Mouse (Mus musculus) layer of hippocampus, adult 9-11 months (tissue): ENCODE measurements at regions not wholly inside any gene's neighbourhood (a gene's known extent, or its start where the extent isn't known, plus 50 kb on each side); places are given as distances from the start of the nearest gene placed in this dataset.

Source experiments
- DNase-seq: peaks from one replicate; pipeline ENCODE4 v3.0.0; 2022

DNA sequence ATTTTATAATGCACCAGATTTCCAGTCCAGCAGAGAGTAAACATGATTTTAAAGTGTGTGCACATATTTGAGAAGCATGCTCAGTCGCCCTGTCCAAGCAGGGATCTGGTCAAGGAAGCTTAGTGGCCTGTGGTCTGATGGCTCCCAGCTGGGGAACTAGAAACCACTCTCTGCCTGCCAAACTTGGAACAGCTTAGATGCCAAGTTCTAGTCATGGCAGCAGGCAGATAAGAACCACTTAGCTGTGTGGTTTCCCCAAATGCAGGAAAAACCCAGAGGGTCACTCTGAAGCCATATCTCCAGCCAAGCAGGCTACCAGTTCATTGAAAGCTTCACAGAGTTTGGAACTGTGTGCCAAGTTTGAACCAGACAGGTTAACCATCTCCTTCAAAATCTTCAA lies 86.1 kb downstream of the Fam114a2 start:
- no peak for DNase-seq

DNA sequence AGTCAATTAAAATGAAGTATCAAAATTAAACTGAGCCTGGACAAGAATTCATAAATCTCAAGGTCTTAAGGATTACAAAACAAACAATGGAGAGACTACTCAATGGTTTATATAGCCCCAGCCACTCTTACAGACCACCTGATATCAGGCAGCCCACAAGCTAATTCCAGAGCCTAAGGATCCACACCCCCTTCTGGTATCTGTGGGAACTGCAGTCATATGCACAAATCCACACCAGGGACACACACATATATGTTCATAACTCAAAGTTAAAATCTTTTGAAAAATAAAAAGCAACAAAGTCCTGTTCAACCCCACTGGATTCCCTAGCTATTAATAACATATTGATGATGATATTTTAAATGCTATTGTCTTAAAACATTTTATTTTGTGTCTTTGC lies 86.5 kb downstream of the Fam114a2 start:
- DNase-seq = no peak

DNA sequence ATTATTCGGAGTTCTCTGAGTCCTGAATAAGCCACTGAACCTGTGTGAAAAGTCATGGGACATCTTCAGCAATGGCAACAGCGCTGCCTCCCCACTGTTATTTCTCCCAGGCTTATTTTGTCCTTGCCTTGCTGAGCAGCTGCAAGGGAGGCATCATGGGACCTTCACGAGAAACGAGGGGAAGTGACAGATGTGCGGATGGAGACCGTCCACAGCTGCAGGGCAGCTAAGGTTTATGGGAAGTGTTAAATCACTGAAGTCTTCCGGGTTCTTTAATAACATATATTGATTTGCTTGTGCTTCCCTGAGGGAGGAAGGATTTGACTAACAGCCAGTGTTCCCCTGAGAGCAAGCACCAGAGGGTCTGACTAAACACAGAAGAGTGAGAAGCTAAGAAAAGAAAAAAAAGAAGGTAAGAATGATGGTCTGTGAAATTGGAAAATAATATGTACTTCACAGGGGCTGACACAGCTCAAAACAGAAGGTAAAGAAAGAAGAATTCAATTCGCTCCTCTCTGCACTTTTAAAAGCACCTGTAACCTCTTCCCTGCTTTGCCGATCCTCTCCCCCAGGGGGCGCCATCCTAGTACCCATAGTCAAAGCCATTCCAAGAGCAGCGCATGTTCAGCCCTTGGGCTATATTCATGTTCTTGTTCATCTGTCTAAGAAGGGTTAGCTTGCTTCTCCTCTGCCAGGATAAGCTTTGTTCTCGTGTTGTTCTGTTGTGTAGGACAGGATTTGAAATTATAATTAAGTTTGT lies 92.2 kb downstream of the Fam114a2 start:
- DNase-seq = no peak

DNA sequence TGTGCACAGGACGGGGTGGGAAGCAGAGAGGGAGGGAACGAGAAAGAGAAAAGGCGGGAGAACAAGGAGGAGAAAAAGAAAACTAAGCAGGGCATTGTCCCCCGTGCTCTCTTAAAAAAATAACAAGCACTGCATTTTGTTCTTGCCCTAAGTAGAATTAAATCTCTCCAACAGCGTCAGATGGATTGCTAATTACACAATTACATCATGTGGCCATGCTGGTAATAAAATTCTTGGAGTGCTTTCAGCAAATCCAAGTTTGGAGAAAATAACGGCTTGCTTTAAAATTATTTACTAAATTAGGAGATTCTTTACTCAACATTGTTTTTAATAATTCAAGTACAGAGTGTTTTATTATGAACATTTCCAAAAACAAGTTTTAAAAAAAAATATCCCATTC lies 99.0 kb downstream of the Fam114a2 start:
- DNase-seq = peak; percentile 34

DNA sequence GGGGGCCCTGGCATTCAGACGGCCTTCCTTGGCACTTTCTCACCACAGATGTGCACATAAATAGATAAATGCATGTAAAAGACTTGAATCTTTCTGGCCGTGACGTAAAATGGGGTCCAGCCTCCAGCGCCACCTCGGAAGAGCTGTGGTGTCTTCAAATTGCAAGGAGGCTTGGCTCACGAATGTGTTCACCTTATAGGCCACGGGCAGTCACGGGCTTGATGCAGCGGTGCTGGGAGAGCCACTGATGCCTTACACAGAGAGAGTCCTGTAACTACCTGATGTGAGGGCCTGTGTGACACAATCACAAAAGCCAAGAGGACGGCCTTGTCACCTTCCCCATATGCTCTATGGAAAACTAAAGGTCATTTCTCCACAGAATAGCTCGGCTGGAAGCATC lies 102.4 kb downstream of the Fam114a2 start:
- no peak for DNase-seq

DNA sequence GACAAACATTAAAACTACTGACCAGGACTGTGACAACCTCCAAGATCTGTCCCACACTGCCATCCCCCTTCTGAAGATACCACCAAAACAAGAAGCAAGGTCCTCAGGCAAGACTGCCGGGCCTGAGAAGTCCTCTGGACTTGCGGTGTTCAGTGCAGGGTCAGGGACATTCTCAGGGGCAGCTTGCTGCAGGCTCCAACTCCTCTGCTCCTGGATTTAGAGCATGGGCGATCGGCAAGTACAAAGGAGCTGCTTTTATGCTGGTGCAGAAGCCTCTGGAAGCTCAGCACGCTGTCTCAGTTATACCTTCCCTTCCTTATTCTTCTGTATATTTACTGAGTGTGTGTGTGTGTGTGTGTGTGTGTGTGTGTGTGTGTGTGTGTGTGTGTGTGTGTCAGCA lies 103.2 kb downstream of the Fam114a2 start:
- no peak for DNase-seq

DNA sequence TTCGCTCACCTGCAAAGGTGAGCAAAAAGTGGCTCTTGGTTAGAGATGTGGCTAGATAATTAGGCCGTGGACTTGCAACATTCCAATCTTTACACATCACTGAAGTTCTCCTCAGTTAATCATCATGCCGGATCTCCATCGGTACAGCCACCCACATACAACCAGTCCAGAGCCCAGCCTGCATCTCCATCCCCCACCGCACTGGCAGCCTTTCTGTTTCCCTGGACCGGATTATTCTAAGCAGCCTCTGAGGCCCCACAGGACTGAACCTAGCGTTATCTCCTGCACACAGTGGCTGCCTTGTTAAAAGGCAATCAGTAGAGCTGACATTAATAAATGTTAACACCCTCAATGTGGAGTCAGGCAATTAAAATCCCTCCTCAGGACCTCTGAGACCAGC lies 103.7 kb downstream of the Fam114a2 start:
- DNase-seq = peak; percentile 67

DNA sequence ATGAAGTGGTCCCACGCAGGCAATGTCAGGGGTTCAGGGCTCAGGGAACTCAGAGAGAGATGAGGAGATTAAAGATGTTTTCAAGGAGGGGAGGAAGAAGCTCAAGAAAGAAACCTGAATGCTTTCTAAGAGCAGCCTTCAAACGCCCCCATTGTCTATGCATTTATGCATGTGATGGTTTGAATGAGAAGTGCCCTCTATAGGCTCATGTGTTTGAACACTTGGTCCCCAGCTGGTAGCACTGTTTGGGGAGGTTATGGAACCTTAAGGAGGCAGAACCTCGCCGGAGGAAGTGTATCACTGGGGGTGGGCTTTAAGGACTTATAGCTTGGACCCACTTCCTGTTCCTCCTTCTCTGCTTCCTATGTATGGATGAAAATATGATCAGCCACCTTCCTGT lies 105.1 kb downstream of the Fam114a2 start:
- no peak for DNase-seq

DNA sequence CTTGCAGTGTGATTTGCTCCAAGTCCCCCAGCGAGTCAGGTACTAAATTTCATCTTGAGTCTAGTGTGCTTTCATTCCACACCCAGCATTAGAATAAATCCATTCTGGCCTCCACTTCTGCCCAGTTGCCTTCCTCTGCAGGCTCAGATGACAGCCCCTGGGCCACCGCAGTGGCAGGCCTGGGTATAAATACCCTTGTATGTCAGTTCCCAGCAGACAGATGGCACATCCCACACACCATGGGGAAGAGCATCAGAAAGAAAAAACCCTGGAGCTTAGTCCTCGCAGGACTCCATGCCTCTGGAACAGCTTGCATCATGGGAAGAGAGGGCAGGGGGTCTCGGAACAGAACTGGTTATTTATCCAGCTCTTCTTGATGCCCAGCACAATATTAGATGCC lies 105.7 kb downstream of the Fam114a2 start:
- peak; percentile 84 for DNase-seq

DNA sequence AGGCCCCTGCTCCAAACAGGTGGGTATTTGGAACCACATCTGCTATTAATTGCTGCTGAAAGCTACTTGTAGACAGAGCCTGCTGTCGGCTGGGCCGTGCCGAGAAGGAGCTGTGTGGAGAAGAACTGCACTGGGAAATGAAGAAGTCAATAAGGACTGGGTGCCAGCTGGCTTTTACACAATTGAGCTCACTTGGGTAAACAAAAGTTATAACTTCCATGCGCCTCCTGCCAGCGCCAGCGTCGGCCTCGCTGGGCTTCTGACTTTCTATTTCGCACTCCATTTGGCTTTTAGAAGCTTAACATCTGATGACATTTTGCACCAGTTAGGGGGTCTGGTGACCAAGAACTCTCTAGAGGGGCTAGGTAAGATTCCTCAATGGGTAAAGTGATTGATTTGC lies 114.2 kb downstream of the Fam114a2 start:
- DNase-seq = peak; percentile 52

DNA sequence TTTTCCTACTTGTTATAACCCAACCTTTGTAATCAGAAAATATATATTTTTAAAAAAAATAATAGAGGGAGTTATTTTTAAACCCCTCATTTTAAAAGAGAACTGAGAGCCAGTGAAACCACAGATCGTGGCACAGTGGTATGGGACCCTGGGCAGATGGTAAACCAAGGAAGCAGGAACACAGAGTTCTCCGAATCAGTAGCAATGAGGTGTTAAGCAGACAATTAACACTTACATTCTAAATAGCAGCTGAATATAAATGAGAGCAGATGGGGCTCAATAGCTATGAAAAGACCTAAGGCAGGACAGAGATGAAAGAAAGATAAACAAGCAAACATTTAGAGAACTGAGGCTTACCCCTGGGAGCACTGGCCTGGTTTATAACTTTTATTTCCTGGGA lies 116.8 kb downstream of the Fam114a2 start:
- DNase-seq = peak; percentile 77

DNA sequence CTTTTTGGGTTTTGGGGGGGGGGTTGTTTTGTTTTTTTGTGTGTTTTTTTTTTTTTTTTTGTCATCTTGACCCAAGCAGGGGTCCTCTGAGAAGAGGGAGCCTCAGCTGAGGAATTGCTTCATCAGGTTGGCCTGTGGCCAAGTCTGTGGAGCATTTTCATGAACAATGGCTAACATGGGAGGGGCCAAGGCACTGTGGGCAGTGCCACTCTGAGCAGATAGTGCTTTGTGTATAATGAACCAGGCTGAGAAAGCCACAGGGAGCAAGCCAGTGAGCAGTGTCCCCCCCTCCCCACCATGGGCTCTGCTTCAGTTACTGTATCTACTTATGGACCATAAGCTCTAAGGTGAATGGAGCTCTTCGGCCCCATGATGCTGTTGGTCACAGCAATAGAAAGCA lies 119.1 kb downstream of the Fam114a2 start:
- no peak for DNase-seq

DNA sequence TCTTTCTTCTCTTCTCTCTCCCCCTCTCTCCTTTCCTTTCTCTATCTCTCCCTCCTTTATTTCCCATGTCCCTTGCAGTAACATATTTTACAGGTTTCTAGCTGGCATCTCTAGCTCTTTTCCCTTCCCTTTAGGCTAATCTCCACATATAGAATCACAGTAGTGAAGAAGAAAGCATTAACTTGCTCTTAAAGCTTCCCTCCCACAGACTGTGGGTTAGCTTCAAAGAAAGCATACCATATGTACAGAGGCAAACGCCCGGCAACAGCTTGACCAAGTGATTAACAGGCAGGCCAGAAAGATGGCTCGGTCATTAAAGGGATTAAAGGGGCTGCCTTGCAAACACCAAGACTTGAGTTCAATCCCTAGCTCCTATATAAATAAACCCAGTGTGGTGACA lies 122.0 kb downstream of the Fam114a2 start:
- no peak for DNase-seq

DNA sequence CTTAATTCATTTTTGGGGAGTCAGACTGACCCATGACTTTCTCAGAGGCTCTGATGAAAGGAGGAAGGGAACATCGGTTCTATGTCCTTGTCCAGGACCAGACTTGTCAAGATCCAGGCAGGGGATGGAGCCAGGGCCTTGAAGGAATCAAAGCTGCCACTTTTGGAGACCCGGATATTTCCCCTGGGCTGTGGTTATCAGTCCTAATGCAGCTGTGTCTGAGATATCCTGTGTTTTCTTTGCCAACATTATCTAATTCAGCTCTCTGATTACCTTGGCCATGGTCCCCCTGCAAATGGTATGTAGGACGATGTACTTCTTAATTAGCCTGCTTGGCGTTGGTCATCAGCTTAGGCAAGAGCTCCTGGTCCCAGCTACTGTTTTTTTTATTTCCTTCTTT lies 127.6 kb downstream of the Fam114a2 start:
- DNase-seq = no peak
